Mouse (Mus musculus) CH12.LX (cell line): ENCODE data around the gene Rab43. TPM values are rescaled to one million over a fixed set of nuclear protein-coding genes. Genes with fewer than 3 reads are reported as not detected.

Source experiments
- DNase-seq: peaks from one replicate; pipeline ENCODE4 v3.0.0-alpha.2; 2013; ENCODE audit errors: extremely low read depth
- H3K27ac ChIP-seq: 2 replicates; pipeline ENCODE4 v1.5.1; 2012; ENCODE audit warnings: low read depth, mild to moderate bottlenecking, control low read depth, moderate library complexity; ENCODE audit not compliant: insufficient read depth
- H3K27me3 ChIP-seq: replicated peaks from 2 replicates; pipeline ENCODE3; 2012; ENCODE audit warnings: inconsistent platforms
- H3K36me3 ChIP-seq, 2 experiments: replicated peaks in 1 of 2; 2 replicates each; pipeline versions ENCODE3 to v1.6.1; 2012; ENCODE audit warnings: inconsistent platforms in 1 of 2, low read length in 1 of 2, mild to moderate bottlenecking in 1 of 2, mixed read lengths in 1 of 2, moderate library complexity in 1 of 2; ENCODE audit not compliant: control insufficient read depth in 1 of 2, insufficient read depth in 1 of 2
- H3K4me1 ChIP-seq, 2 experiments: 2 replicates each; pipeline ENCODE4 v1.6.1; 2012; ENCODE audit warnings: inconsistent platforms in 1 of 2, moderate library complexity in 1 of 2; ENCODE audit not compliant: insufficient read depth in 2 of 2, control insufficient read depth in 1 of 2
- H3K4me2 ChIP-seq: 2 replicates; pipeline ENCODE4 v1.6.1; 2012; ENCODE audit warnings: low read depth, mild to moderate bottlenecking, control low read depth; ENCODE audit not compliant: poor library complexity, insufficient read depth, severe bottlenecking
- H3K4me3 ChIP-seq, 3 experiments: fragments of 150-350 bp in 1 of 3; sonication (generic) in 1 of 3; replicated peaks in 1 of 3; 2 replicates each; pipeline versions ENCODE3 to v1.5.1; 2011 to 2012; ENCODE audit warnings: low read depth in 2 of 3, low read length in 2 of 3, mild to moderate bottlenecking in 2 of 3, moderate library complexity in 2 of 3, control low read depth in 1 of 3, improper control_type of control experiment in 1 of 3, inconsistent platforms in 1 of 3, mixed read lengths in 1 of 3; ENCODE audit not compliant: poor library complexity in 1 of 3
- H3K79me2 ChIP-seq: replicated peaks from 2 replicates; pipeline ENCODE4 v1.6.1; 2012; ENCODE audit warnings: mild to moderate bottlenecking, moderate library complexity; ENCODE audit not compliant: control insufficient read depth, poor library complexity, insufficient read depth, severe bottlenecking; ENCODE audit errors: extremely low read depth
- H3K9ac ChIP-seq: 2 replicates; pipeline ENCODE4 v1.6.1; 2012; ENCODE audit warnings: low read depth, mild to moderate bottlenecking, control low read depth, moderate library complexity; ENCODE audit not compliant: insufficient read depth
- H3K9me3 ChIP-seq: replicated peaks from 2 replicates; pipeline ENCODE3; 2012; ENCODE audit warnings: low read length, inconsistent platforms, mixed read lengths
- BHLHE40 ChIP-seq: IDR thresholded peaks from 2 replicates; pipeline ENCODE4 v1.6.1; 2011; ENCODE audit warnings: mild to moderate bottlenecking, low read depth, low read length, improper control_type of control experiment
- CHD1 ChIP-seq: IDR thresholded peaks from 2 replicates; pipeline ENCODE4 v1.6.1; 2012; ENCODE audit warnings: low read depth, low read length, improper control_type of control experiment, inconsistent platforms
- CHD2 ChIP-seq: IDR thresholded peaks from 2 replicates; pipeline ENCODE4 v1.6.1; 2011; ENCODE audit warnings: low read length, improper control_type of control experiment
- CTCF ChIP-seq, 2 experiments: IDR thresholded peaks in 1 of 2; conservative IDR thresholded peaks in 1 of 2; 2 replicates each; pipeline ENCODE4 v1.5.1; 2011 to 2012; ENCODE audit warnings: low read depth in 2 of 2, low read length in 2 of 2, improper control_type of control experiment in 1 of 2, inconsistent platforms in 1 of 2, mild to moderate bottlenecking in 1 of 2, moderate library complexity in 1 of 2
- E2F4 ChIP-seq: IDR thresholded peaks from 2 replicates; pipeline ENCODE4 v1.6.1; 2011; ENCODE audit warnings: low read depth, low read length, improper control_type of control experiment; ENCODE audit not compliant: insufficient replicate concordance
- ELF1 ChIP-seq: IDR thresholded peaks from 2 replicates; pipeline ENCODE4 v1.6.1; 2014; ENCODE audit warnings: low read depth, mild to moderate bottlenecking, inconsistent platforms, low read length, improper control_type of control experiment
- ETS1 ChIP-seq: conservative IDR thresholded peaks from 2 replicates; pipeline ENCODE4 v1.6.1; 2012; ENCODE audit warnings: low read depth, mild to moderate bottlenecking, inconsistent platforms, low read length, improper control_type of control experiment, moderate library complexity
- GABPA ChIP-seq: IDR thresholded peaks from 2 replicates; pipeline ENCODE4 v1.6.1; 2012; ENCODE audit warnings: low read depth, low read length, improper control_type of control experiment, inconsistent platforms; ENCODE audit not compliant: insufficient replicate concordance
- IRF4 ChIP-seq: IDR thresholded peaks from 2 replicates; pipeline ENCODE4 v1.6.1; 2014; ENCODE audit warnings: low read depth, mild to moderate bottlenecking, inconsistent platforms, low read length, improper control_type of control experiment
- JUN ChIP-seq: IDR thresholded peaks from 2 replicates; pipeline ENCODE4 v1.6.1; 2011; ENCODE audit warnings: low read depth, mild to moderate bottlenecking, low read length, improper control_type of control experiment, moderate library complexity; ENCODE audit not compliant: insufficient read depth
- MAZ ChIP-seq: IDR thresholded peaks from 2 replicates; pipeline ENCODE4 v1.6.1; 2012; ENCODE audit warnings: low read depth, mild to moderate bottlenecking, inconsistent platforms, low read length, improper control_type of control experiment, moderate library complexity
- MEF2A ChIP-seq: IDR thresholded peaks from 2 replicates; pipeline ENCODE4 v1.6.1; 2014; ENCODE audit warnings: low read depth, mild to moderate bottlenecking, inconsistent platforms, low read length, improper control_type of control experiment, borderline replicate concordance
- MYC ChIP-seq: IDR thresholded peaks from 2 replicates; pipeline ENCODE4 v1.6.1; 2011; ENCODE audit warnings: low read depth, mild to moderate bottlenecking, improper control_type of control experiment, low read length
- NRF1 ChIP-seq: IDR thresholded peaks from 2 replicates; pipeline ENCODE4 v1.6.1; 2014; ENCODE audit warnings: low read depth, mild to moderate bottlenecking, inconsistent platforms, low read length, improper control_type of control experiment, moderate library complexity
- PAX5 ChIP-seq: IDR thresholded peaks from 2 replicates; pipeline ENCODE4 v1.6.1; 2012; ENCODE audit warnings: low read length, inconsistent platforms, mixed read lengths
- POLR2A ChIP-seq: IDR thresholded peaks from 2 replicates; pipeline ENCODE4 v1.6.1; 2011; ENCODE audit warnings: low read depth, mild to moderate bottlenecking, improper control_type of control experiment, low read length
- POLR2AphosphoS2 ChIP-seq: IDR thresholded peaks from 2 replicates; pipeline ENCODE4 v1.6.1; 2011; ENCODE audit warnings: low read depth, low read length, improper control_type of control experiment
- SMC3 ChIP-seq: IDR thresholded peaks from 2 replicates; pipeline ENCODE4 v1.6.1; 2011; ENCODE audit warnings: low read depth, low read length, improper control_type of control experiment
- TBP ChIP-seq: conservative IDR thresholded peaks from 2 replicates; pipeline ENCODE4 v1.6.1; 2011; ENCODE audit warnings: low read depth, low read length, improper control_type of control experiment
- UBTF ChIP-seq: IDR thresholded peaks from 2 replicates; pipeline ENCODE4 v1.6.1; 2012; ENCODE audit warnings: low read depth, mild to moderate bottlenecking, inconsistent platforms, low read length, improper control_type of control experiment, moderate library complexity
- USF1 ChIP-seq: IDR thresholded peaks from 2 replicates; pipeline ENCODE4 v1.6.1; 2014; ENCODE audit warnings: low read depth, mild to moderate bottlenecking, inconsistent platforms, low read length, improper control_type of control experiment
- ZC3H11A ChIP-seq: IDR thresholded peaks from 2 replicates; pipeline ENCODE4 v1.6.1; 2012; ENCODE audit warnings: low read depth, mild to moderate bottlenecking, inconsistent platforms, low read length, improper control_type of control experiment
- ZNF384 ChIP-seq: IDR thresholded peaks from 2 replicates; pipeline ENCODE4 v1.6.1; 2012; ENCODE audit warnings: low read depth, low read length, improper control_type of control experiment, inconsistent platforms
- dilution Hi-C: fragments of 300-500 bp; cut with MboI; formaldehyde crosslinking; loops from 2 replicates; pipeline ENCODE4 v1.14.3; 2020; ENCODE audit warnings: low sequenced_read_pairs; ENCODE audit not compliant: extremely low pct_unique_long_range_greater_than_20kb, extremely low pct_ligation_motif_present
- in situ Hi-C: fragments of 300-500 bp; cut with MboI; formaldehyde crosslinking; loops from 3 replicates; pipeline ENCODE4 v1.14.3; 2019; ENCODE audit warnings: low sequenced_read_pairs, low pct_ligation_motif_present, low pct_unique_long_range_greater_than_20kb, mixed read lengths
- polyA plus RNA-seq: library from polyadenylated mRNA; unstranded; fragments of >175 nt; gene quantifications from 2 replicates; pipeline ENCODE4 v1.2.1, GENCODE M21; 2012; ENCODE audit warnings: low read depth; ENCODE audit not compliant: insufficient read length
- total RNA-seq, 2 experiments: library from RNA; depleted of rRNA; stranded (reverse); fragments of 300-350 nt in 1 of 2; fragments of >200 nt in 1 of 2; gene quantifications; 2 replicates each; pipeline ENCODE4 v1.2.3; 2012 to 2014

The Rab43 gene
- total and polyA plus RNA-seq, 3 experiments, result 4.3 to 23.4 (median 10.3) TPM

DNA sequence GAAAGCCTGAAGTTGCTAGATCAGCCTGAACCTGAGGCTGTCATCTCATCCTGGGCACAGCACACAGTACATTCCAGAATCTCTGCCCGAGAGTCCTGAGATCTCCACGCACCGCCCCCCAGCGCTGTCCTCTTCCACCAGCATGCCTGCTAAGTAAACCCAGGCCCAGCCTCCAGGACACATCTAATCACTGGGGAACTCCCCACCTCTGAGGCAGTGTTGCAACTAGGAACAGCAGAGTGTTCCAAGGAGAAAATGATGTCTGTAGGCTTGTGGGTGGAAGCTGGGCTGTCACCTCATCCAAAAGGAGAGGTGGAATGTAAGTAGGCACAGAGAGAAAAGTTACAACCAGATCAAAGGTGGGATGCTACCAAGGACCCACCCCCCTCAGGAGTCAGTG, 56.8 kb downstream of the Rab43 start:
- peaks cover 13 to 37% of the 10 kb centered on the region in 2 experiments for H3K4me1 ChIP-seq
- TF ChIP-seq ELF1, result no peak
- TF ChIP-seq UBTF, result no peak
- no peak for TF ChIP-seq JUN
- TF ChIP-seq MYC, result no peak
- no peak for TF ChIP-seq SMC3
- no peak for TF ChIP-seq USF1
- no peak for TF ChIP-seq ZNF384
- TF ChIP-seq, all 38 proteins: peak for 0
- in situ Hi-C loops (no loop called here), dilution Hi-C loops (no loop called here)
- Histone ChIP-seq H3K27ac (no peak overlapping the region), H3K9me3 (no peaks in the 10 kb centered on the region), H3K4me3 (no peak overlapping the region), H3K36me3 (no peaks in the 10 kb centered on the region), H3K9ac (no peak overlapping the region), H3K27me3 (peaks cover 5% of the 10 kb centered on the region), H3K4me2 (no peak overlapping the region), H3K79me2 (no peaks in the 10 kb centered on the region)
- DNase-seq, result no peak

DNA sequence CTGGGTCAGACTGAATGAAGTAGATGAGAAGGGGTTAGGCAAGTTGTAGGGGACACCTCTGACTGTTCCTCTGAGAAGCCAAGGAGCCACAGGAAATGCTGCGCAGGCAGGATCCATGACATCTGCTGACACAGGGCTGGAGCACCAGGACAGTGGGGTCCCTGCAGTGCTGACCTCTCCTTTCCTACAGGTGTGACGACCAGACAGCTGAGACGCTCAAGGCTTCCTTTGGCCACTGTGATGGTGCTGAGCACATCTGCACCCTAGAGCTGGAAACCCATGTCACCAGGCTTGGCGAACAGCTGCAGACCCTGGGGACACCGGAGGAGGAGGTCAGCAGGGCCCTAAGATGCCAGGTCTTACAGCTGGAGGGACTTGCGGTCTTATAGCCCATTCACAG, 60.4 kb downstream of the Rab43 start:
- Histone ChIP-seq H3K9ac (no peak overlapping the region), H3K79me2 (no peaks in the 10 kb centered on the region), H3K27me3 (peaks cover 2% of the 10 kb centered on the region), H3K4me1 (peaks cover 19 to 68% of the 10 kb centered on the region in 2 experiments), H3K4me2 (no peak overlapping the region)
- in situ Hi-C loops, result no loop called here
- dilution Hi-C loops, result no loop called here
- no peak for TF ChIP-seq USF1
- TF ChIP-seq CHD1, result no peak
- no peak for TF ChIP-seq CHD2
- no peak for TF ChIP-seq POLR2AphosphoS2
- no peak for TF ChIP-seq E2F4
- no peak for TF ChIP-seq ETS1
- no peak for TF ChIP-seq GABPA
- TF ChIP-seq IRF4, result no peak
- no peak for TF ChIP-seq CTCF (conservative IDR thresholded peaks at IDR 0.05 in 1 of 2, IDR thresholded peaks at IDR 0.05 in 1 of 2; ENCODE audit: low read depth in 2 of 2, low read length in 2 of 2)
- no peak for TF ChIP-seq ZNF384
- no peak for TF ChIP-seq BHLHE40
- no peak for TF ChIP-seq POLR2A
- no peak for TF ChIP-seq SMC3
- TF ChIP-seq MEF2A, result no peak
- no peak for TF ChIP-seq MAZ
- no peak for TF ChIP-seq PAX5
- no peak for TF ChIP-seq TBP
- TF ChIP-seq NRF1, result no peak
- TF ChIP-seq ZC3H11A, result no peak
- TF ChIP-seq, all 38 proteins: peak for 0
- Histone ChIP-seq H3K9me3 (no peaks in the 10 kb centered on the region), H3K4me3 (no peak overlapping the region), H3K36me3 (no peaks in the 10 kb centered on the region), H3K27ac (no peak overlapping the region)
- no peak for DNase-seq
